Mouse (Mus musculus) embryo, embryonic 9.5 days (tissue): ENCODE results near the gene Cpne8.
A peak's percentile ranks its signal among the peaks of the same experiment; 100 is the strongest.
"Not testable (repeated sequence)": the region's sequence is repeated elsewhere in the genome, so short reads cannot be mapped to it uniquely, and the experiment has no call there.

Source experiments
- DNase-seq: peaks from one replicate; pipeline ENCODE4 v3.0.0-alpha.2; 2017; ENCODE audit errors: extremely low spot score

Cpne8 gene

DNA sequence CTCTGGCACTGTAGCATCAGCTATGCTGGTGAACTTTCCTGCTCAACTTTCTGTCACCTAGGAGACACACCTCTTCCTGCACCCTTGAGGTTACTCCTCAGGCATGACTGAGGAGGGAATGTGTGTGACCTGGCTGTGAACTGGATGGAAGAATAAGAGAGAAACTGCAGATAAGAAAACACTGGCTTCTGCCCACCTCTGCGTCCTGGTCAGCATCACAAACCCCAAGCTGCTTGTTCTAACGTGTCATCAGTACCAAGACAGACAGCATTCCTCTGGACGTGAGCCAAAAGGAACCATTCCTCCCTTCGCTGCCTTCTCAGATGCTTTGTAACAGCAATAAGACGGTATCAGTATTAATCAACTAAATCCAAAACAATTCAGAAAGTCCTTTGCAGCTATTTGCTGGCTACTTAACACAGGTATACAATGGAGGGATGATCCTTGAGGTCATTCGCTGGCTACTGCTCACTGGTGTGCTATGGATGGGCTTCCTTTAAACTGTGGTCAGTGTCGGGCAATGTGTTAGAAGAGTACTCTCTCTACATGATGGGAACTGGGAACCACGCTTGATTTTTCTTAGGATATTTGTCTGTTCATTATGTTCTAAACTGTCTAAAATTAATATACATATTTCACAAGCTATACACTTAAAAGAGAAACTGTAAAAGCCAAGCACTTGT, 63.0 kb downstream of the Cpne8 start:
- DNase-seq, result no peak

DNA sequence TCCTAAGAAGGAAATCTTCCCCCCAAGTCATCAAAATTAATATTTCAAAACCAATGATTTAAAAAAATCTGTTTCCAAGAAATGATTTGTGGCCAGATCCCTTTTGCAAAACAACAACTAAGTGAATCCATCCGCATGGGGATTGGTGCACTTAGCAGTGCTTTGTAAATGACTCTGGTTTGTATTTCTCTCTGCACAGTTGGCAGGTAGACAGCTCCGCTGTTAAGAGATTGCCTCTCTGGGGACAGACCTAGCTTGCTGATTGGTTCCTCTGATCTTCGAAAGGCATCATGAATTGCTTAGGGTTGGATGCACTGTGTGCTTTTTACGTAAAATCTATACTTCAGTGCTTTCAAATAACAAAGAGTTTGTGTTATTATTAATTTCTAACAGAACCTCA, 68.5 kb downstream of the Cpne8 start:
- not testable (repeated sequence) for DNase-seq

DNA sequence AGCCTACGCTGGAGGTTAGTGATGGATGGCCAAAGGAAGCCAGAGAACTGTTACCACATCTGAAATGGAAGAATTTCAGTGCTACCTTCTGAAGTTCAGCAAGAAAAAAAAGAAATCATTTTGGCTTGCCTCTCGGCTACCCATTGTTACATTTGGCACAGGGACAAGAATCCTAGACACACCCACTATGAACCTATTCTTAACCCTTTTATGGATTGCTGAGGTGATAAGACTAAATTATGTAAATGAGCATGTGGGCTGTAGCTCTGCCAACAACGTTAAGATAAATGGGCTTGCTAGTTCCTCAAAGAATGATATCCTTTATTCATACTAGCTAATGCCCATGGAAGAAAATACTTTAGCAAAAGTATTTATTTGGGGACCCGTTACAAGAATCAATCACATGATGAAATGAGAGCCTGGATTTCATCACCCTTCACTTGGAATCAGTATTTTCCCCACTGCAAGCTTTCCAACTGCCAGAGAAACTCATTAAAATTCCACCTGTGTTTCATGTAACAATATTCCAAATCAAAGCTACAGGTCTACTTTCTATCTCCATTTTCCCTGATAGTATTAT, 69.3 kb downstream of the Cpne8 start:
- no peak for DNase-seq

DNA sequence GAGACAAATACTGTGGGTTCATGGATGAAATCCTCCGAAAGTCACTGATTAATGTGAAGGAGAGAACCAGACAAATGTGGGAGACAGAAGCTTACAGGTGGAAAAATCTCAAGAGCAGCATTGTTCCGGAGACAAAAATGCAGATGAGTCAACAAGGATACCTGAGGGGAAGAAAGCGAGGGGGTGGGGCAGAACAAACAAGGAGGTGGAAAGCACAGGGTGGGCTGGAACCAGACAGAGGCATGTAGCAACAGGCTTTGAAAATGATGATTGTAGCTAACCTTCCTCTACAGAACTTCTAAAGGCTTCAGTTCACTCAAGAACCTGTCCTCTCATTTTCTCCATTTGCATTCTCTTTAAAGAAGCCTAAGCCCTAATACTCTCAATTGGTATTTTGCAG, 70.9 kb downstream of the Cpne8 start:
- no peak for DNase-seq

DNA sequence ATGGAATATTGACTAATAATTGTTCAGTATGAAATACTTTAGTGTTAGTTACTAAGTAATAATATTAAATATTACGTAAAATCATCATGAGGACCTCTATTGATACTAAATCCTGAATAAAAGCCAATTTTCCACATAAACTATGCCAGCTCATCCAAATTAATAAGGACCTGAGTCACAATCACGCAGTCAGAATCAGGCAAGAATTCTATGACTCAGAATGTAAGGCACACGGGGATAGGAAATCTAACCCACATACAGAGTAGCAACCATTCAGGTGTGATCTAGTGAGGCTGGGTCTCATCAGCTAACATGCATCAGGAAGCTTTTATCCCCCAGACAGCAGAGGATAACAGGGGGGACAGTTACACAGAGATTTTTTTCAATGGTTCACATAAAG, 72.1 kb downstream of the Cpne8 start:
- DNase-seq, result no peak

DNA sequence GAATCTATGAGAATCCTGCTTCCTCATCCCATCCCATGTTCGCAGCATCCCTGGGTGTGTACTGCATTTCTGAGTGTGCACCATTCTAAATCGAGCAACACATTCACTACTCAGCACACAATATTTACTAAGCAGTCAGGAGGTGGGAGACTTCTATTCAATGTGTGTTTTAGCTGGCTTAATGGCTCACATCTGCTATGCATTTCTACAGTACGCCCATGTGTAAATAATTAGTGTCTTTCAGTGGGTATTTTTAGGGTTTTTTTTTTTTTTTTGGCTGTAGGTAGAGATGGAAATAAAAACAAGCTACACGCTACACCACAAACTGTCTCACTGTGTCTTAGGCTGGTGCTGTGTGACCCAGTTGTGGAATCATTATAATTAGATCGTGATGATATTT, 75.6 kb downstream of the Cpne8 start:
- no peak for DNase-seq

DNA sequence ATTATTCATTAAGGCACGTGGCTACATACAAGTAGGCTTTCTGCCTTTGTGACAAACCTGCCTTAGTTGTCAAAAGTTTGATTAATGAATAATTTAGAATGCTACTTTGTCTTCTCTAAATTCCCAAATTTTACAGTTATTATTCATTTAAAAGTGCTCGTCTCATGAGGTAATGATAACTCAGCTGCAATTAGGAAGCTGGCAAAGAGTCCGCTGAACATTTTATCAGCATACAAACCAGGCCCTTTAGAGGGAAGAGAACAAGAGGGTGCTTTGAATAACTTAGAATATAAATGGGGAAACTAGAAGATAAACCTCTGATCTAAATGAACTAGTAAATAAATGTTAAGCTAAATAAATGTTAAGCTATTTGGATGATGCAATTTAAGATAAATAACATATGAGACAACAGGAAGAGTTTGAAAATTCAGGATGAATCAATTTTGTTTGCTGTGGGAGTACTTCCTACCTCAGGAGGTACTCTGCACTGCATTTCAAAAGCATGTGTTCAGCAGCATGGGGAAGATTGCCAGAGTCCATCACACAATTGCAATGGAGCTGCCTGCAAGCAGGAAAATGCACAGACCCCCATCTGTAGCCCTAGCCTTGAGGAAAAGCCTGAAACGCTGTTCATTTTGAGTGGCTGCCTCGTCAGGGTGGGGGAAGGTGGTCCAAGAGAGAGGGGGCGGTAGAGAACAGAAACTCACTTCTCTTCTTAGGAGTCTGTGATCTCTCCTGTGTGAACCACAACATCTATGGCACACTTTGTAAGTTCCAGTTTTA, 81.3 kb downstream of the Cpne8 start:
- no peak for DNase-seq

DNA sequence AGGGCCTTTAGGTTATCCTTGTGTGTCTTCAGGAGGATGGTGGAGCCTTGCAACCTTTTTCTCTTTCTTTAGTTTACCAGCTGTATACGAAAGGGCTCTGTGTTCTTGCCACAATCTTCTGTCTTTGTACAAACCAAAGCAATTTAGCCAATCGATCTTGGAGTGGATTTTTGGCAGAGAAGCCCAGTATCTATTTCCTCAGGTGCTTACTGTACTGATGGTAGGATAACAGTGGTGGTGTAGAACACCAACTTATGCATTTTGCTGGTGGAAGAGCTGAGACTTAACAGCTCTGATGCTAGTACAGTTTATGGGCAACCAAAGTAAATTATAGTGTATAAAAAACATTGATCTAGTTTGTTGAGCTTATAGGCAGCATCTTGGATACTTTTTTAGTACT, 83.6 kb downstream of the Cpne8 start:
- DNase-seq, result no peak

DNA sequence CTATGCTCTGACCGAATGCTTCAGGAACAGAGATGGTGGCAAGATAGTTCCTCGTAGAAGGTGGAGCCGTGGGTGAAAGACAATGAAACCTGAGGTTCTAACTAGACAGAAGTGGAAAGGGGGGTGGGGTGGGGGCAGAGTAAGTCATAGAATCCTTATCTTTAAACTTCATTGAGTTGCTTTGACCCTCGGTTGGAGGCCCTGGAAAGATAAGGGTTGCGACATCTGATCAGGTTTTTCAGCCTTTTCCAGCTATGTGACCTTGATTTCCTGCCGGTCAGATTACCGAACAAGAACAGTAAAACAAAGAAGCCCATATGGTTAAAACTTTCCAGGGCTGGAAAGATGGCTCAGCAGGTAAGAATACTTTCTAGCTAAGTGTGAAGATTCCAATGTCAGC, 89.6 kb downstream of the Cpne8 start:
- no peak for DNase-seq

DNA sequence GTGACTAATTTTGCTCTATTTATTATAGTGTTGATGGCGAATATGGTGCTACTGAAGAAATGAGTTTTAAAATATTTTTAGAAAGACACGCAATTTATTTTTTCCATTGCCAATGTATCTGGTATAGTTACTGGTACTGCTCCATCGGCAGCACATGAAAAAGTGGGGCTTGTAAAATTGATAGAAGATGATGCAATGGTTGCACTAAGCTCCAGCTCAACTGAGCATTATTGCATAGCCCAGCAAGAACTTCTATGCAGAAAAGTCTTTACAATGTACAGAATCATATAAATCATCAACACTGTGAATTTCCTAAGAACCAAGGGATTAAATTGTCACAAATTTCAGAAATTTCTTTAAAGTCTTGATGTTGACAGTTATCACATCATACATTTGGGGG, 101.8 kb downstream of the Cpne8 start:
- no peak for DNase-seq

DNA sequence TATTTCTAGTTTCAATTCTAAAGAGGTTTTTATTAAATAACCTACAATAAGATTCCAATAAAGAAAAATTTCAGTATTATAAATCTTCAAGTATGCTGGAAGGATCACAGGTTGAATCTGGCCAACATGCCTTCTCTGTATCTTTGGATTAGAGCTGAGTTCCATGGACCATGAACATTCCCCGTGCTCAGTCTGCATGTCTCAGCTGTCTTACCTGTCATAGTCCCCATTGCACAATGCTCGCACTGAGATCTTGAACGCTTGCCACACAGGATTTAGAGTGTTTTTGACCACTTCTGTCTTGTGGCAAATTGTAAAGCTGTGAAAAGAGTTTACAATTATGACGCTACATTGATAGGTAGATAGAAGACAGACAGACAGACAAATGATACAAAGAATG, 110.0 kb downstream of the Cpne8 start:
- DNase-seq, result no peak

DNA sequence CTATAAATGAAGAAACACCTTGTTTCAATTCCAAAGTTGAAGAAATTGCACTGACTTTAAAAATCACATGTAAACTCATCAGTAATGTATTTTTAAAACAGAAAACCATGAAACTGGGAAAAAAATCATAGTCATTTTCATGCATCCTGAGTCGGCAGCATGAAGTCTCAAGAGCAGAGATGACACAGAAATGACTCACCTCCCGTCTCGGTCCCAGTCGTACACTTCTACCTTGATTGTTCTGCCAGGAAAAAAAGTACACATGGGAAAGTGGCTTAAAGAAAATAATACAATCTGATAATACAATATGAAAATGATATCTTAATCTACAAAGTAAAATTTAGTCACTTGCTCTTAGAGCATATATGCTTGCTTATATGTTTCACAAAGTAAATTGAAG, 111.2 kb downstream of the Cpne8 start:
- DNase-seq, result no peak

DNA sequence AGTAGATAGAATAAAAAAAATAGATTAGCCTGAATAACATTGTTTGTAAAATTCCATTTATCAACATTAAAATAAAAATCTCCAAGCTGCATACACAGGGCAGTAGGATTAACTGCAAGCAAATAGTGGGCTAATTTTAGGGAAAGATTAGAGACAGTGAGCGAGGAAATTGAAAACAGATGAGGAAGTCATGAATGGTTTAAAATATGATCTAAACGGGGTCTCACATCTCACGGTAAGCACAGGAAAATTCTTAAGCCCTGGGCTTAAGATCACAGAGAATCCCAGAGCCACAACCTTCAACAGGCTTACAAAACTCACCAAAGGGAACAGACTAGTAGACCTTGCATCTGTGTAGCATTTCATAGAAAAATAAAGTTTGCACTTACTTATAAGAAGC, 115.2 kb downstream of the Cpne8 start:
- no peak for DNase-seq

DNA sequence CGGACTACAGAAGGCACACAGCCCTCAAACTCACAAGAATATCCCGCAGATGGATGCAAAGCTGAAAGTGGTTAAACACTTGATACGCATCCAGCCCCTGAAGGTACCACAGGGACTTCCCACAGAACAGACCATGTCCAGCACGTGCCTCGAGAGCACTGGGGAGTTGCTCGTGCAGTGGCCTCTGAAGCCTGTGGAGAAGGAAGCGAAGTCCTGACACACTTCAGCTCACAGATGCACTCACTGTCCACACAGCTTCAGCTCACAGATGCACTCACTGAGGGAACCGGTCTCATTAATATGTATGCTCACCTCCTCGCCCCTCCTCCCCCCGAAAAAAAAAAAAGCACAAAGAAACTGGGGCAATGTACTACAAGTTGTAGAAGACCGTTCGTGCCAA, 117.6 kb downstream of the Cpne8 start:
- DNase-seq, result no peak

DNA sequence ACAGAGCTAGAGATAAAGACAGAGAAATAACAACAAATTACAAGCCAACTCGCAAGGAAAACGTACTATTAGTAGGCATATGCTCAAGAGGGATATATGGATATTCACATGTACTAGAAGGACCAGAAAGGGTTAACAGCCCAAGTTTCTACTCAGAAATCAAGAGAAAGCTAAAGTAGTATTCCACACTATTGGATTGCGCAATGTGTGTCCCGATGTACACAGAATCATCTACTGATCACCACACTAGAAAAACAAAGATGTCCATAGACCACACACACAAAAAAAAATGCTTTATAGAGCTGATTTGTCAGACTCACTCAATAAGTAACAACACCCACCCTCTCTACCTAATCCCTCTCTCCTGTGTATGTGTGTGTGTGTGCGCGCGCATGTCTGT, 130.6 kb downstream of the Cpne8 start:
- no peak for DNase-seq

DNA sequence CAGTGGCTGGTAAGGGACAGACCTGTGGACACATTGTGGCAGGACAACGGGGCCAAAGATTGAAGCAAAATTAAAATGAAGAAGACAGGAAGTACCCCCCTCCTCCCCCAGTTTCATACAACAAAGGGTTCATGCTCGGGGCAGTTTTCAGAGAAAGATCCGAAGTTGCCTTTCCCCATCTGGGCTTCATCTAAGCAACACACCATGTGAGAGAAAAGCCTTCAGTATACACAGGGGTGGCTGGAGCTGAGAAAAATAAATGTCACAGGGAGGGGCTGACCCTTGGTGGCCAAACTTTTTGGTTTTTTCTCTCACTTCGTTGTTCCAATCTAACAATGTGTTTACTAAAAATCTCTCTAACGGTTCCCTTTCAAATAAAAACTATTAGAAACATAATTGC, 135.8 kb downstream of the Cpne8 start:
- no peak for DNase-seq

DNA sequence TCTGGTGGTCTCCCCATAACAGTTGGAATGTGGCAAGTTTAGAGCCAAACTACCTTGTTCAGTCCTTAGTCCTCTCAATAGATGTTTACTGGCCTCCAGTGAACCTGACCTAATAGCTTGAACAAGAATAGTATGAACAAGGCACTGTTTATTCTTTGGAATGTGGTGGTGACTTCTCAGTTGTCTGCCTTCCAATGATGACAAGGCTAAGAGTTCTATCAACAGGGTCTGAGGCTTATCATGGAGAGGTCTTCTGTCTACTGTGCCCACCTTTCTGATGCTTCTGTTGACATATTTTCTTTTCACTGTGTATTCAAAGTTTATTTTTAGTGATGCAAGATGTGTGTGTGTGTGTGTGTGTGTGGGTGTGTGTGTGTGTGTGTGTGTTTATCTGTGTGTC, 137.1 kb downstream of the Cpne8 start:
- DNase-seq, result no peak

DNA sequence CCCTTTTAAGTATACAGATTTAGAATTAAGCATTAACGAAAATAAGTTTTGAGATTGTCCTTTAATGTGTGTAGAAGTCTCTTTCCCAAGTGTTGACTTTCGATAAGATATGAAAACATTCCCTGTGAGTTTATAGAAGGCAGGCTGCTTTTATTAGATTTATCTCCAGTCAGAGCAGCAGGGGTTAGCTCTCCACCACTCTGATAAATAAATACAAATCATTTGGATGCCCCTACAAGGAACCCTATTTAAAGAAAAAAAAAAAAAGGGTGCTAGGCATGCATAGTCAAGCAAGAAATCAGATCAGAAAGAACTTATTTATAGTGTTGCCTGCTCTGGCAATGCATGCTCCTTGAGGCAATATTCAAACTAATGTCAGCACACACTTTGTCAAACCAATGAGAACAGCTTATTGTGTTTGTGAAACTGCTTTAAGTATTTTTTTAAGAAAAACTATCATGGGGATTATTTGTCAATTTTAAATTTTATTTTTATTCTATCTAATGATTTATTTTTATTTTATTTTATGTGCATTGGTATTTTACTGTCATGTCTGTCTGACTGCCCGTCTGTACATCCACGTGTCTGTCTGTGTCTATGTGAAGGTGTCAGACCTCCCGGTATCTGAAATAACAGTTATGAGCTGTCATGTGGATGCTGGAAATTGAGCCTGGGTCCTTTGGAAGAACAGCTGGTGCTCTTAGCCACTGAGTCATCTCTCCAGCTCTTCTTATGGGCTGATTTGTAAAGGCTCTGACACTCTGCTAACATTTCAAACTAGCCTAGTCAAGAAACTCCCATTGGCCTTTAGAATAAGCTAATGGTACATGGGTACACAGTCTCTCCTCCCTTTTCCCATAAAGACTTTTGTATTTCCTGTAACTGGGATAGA, 142.7 kb downstream of the Cpne8 start:
- DNase-seq, result no peak

DNA sequence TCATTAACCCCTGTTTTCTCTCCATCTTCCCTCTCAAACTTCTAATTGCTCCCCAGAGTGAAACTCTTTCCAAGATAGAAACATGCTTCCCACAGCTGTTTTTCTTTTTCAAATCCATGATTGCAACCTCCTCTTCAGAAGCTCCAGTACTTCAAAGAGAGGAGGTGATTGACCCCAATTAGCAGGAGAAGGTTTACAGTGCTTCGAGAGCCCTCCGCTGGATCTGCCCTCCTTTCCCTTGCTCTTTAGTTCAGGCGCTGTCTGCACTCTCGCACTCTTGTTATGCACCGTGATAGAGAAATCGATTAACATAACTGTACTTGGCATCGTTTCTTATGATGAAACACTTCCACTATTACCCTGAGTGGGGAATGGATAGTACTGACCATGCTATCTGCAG, 143.5 kb downstream of the Cpne8 start:
- DNase-seq, result peak; percentile 18

DNA sequence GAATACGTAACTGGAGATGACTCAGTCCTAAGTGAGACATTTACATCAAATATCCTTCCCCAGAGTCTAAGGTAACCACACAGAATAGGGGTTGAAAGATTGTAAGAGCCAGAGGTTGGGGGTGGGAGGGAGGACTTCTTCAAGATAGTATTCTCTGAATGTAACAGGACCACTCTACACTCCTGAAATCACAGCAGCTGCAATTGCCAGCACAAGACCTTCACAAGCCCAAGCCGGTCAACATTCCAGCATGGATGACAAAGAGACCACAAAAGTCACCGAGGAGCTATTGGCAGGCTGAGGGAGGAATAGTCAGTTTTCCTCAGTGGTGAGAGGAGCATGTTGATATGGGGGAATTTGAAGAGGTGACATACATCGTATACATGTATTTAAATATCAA, 166.5 kb downstream of the Cpne8 start:
- no peak for DNase-seq

DNA sequence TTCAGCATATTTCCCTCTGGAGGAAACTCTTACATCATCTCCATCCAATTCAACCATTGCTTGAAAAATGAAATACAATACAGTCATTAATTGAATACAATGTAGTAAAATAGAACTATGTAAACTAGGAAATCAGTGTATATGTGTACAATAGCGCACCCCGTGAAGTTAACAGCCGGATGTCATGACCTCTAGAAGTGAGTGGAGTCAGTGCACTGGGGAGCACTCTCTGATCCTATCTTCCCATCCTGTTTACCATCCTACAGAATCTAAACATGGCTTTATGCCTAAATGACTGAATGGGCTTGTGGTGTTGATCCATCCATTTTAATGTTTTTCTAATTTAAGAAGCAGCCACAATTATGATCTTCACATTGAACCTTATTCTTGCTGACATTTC, 182.2 kb downstream of the Cpne8 start:
- DNase-seq, result no peak

DNA sequence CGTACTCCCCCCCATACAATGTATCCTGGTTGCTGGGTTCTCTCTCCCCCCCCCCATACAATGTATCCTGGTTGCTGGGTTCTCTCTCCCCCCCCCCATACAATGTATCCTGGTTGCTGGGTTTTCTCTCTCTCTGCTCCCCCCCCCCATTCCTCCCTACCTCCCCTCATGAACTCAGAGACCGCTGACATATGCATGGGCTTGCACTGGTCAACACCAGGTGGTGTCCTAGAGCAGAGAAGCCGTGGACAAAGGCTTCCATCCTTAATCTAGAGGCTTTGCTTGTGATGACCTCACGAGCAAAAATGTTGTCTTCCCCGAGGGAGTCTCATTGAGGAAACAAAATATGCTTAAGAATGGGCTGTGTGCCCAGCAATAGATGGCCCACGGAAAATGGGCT, 187.7 kb downstream of the Cpne8 start:
- no peak for DNase-seq
